Mouse (Mus musculus) megakaryocyte, embryonic 14.5 days (primary cell): Measurements from ENCODE around the gene Cep70.

Experiments used
- FLI1 ChIP-seq: IDR thresholded peaks from 2 replicates; pipeline ENCODE4 v1.6.1; 2012; ENCODE audit warnings: low read length, inconsistent platforms, mixed read lengths
- GATA1 ChIP-seq: IDR thresholded peaks from 3 replicates; pipeline ENCODE4 v1.6.1; 2012; ENCODE audit warnings: mixed read lengths, low read length, inconsistent platforms, borderline replicate concordance

DNA sequence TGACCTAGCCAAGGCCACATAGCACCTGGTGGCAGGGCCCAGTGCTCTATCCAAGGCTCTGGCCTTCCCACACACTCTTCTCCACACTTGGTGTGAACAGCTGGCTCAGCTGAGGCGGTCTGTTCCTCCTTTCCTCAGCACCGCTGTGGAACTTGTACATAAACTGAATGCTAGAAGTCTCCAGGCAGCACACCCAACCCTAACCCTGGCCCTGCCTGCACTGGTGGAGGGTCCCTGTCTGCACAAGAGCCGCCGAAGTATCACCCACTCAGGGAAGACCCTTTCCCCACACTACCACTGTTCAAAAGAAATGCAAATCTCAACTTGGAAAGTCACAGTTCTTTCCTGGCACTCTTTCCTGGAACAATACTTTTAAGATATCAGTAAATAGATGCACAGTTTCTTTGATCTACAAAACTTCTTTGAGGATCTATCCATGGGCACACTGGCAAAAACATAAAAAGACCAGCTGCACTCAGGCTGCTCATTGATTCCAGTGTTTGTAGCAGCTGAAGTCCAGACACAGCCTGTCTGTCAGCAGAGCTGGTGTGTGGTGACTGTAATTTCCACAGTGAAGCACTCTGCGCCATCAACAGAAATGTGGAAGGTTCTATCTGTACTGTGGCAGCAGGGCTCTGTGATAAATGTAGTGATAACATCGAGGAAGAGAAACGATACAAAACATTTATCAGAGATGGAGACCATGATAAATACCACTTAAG is 82.2 kb downstream of the Cep70 start:
- TF ChIP-seq GATA1: no peak
- TF ChIP-seq FLI1: no peak
